Mouse (Mus musculus) hindbrain, embryonic 11.5 days (tissue): ENCODE results near the gene Tnnt2. TPM values are rescaled to one million over a fixed set of nuclear protein-coding genes. Genes with fewer than 3 reads are reported as not detected.

ENCODE experiments used
- ATAC-seq: fragments of 200-750 bp; cut with Nextera tagmentation; 2 replicates; pipeline ENCODE4 v1.8.0; 2017; ENCODE audit warnings: mild to moderate bottlenecking, moderate TSS enrichment, moderate library complexity; ENCODE audit not compliant: low FRiP score
- DNase-seq: peaks from one replicate; pipeline ENCODE4 v3.0.0-alpha.2; 2015; ENCODE audit warnings: low spot score
- H3K27ac ChIP-seq: fragments of 300-500 bp; sonication (generic); 2 replicates; pipeline ENCODE4 v1.5.1; 2014; ENCODE audit warnings: mild to moderate bottlenecking, low read depth, low read length
- H3K27me3 ChIP-seq: fragments of 300-500 bp; sonication (generic); 2 replicates; pipeline ENCODE4 v1.6.1; 2014; ENCODE audit warnings: mild to moderate bottlenecking, low read length, moderate library complexity, mixed read lengths; ENCODE audit not compliant: control insufficient read depth, insufficient read depth
- H3K36me3 ChIP-seq: fragments of 300-500 bp; sonication (generic); 2 replicates; pipeline ENCODE4 v1.6.1; 2014; ENCODE audit warnings: mild to moderate bottlenecking, low read length, moderate library complexity, mixed read lengths; ENCODE audit not compliant: control insufficient read depth, insufficient read depth
- H3K4me1 ChIP-seq: fragments of 300-500 bp; sonication (generic); replicated peaks from 2 replicates; pipeline ENCODE4 v1.6.1; 2014; ENCODE audit warnings: low read length, mixed read lengths; ENCODE audit not compliant: control insufficient read depth, insufficient read depth
- H3K4me2 ChIP-seq: fragments of 300-500 bp; sonication (generic); replicated peaks from 2 replicates; pipeline ENCODE4 v1.6.1; 2014; ENCODE audit warnings: mild to moderate bottlenecking, low read depth, low read length
- H3K4me3 ChIP-seq: fragments of 300-500 bp; sonication (generic); 2 replicates; pipeline ENCODE4 v1.5.1; 2014; ENCODE audit warnings: low read depth, low read length
- H3K9ac ChIP-seq: fragments of 300-500 bp; sonication (generic); 2 replicates; pipeline ENCODE4 v1.6.1; 2014; ENCODE audit warnings: low read depth, low read length
- H3K9me3 ChIP-seq: fragments of 300-500 bp; sonication (generic); 2 replicates; pipeline ENCODE4 v1.6.1; 2016; ENCODE audit warnings: low read length; ENCODE audit not compliant: control insufficient read depth
- WGBS: fragments of 180-500 bp; shearing (Covaris S2); extraction: QIAGEN DNeasy Blood & Tissue Kit; methylation state at CpG from one replicate; pipeline ENCODE4 v1.1.7; 2014; 5-methylcytosine and 5-hydroxymethylcytosine counted together
- polyA plus RNA-seq: library from polyadenylated mRNA; unstranded; fragments of >200 nt; fragmentation: Nextera tagmentation; extraction: Ambion mirVana; gene quantifications from 2 replicates; pipeline ENCODE4 v1.2.1, GENCODE M21; 2014

Gene Tnnt2
- polyA plus RNA-seq, 1 experiment from 2014 or later: 2.0 TPM

DNA sequence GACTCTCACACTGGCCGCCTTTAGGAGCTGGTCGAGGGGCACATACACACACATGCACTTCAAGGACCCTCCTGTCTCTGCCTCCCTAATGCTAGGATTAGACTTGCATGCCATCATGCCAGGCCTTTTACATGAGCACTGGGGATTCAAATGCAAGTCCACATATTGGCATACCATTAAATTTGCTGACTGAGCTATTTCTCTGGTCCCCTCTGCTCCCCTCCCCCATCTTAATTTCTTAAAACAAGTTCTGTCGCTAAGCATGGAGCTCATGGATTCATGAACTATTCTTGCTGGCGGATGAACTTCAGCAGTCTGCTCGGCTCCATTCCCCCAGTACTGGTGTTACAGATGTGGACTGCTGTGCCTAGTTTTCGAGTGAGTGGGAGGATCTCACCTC is 56.6 kb downstream of the Tnnt2 start:
- Histone ChIP-seq H3K4me3 (no peak overlapping the region), H3K27ac (no peak overlapping the region), H3K4me1 (no peaks in the 10 kb centered on the region), H3K27me3 (no peaks in the 10 kb centered on the region), H3K9ac (no peak overlapping the region), H3K9me3 (no peaks in the 10 kb centered on the region), H3K36me3 (no peaks in the 10 kb centered on the region), H3K4me2 (no peak overlapping the region)
- DNase-seq: no peak
- WGBS: 85% methylated on average over 6 of the region's 6 CpGs
- no peak for ATAC-seq

DNA sequence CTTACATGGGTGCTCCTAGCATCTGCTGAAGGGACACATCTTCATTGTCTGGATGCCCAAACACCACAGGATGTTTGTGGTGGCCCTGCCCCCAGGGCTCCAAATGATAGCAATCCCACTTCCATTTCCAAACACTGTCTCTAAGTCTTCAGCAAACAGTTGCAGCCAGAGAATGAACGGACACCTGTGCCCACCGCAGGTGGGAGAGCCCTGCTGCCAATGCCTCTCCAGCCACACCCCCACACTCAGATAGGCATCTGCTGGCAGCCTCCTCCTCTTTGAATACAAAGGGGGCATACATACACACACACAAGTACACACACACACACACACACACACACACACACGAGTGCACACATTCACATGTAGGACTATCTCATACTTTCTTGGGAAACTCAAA is 57.2 kb downstream of the Tnnt2 start:
- H3K36me3 ChIP-seq: no peaks in the 10 kb centered on the region
- ATAC-seq (no peak), DNase-seq (no peak)
- H3K4me3 ChIP-seq: no peak overlapping the region
- no peaks in the 10 kb centered on the region for H3K4me1 ChIP-seq
- no peak overlapping the region for H3K4me2 ChIP-seq
- WGBS: 86% methylated on average over 3 of the region's 3 CpGs
- H3K9ac ChIP-seq: no peak overlapping the region
- no peaks in the 10 kb centered on the region for H3K9me3 ChIP-seq
- H3K27ac ChIP-seq: no peak overlapping the region
- no peaks in the 10 kb centered on the region for H3K27me3 ChIP-seq

DNA sequence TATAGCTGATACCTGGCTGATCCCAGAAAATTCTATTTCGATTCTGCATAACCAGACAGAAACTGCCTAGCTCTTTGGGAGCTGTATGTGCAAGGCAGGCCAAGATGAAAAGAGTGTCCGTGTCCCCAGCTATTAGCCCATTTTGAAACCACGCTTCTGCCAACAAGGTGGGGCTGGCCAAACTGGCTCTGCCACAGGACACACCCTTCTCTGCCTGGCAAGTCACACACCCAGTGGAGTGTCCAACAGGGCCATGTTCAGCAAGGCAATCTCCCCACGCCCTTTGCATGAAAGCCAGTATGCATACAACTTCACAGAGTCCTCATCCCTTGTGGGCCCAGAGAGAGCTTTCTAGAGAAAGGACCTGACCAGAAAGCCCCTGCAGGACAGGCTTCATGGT is 59.2 kb downstream of the Tnnt2 start:
- WGBS: 92% methylated on average over 4 of the region's 4 CpGs
- no peak for DNase-seq
- no peaks in the 10 kb centered on the region for H3K27me3 ChIP-seq
- H3K4me2 ChIP-seq: no peak overlapping the region
- no peak for ATAC-seq
- H3K27ac ChIP-seq: no peak overlapping the region
- H3K36me3 ChIP-seq: no peaks in the 10 kb centered on the region
- H3K4me3 ChIP-seq: no peak overlapping the region
- H3K4me1 ChIP-seq: no peaks in the 10 kb centered on the region
- H3K9me3 ChIP-seq: no peaks in the 10 kb centered on the region
- H3K9ac ChIP-seq: no peak overlapping the region

DNA sequence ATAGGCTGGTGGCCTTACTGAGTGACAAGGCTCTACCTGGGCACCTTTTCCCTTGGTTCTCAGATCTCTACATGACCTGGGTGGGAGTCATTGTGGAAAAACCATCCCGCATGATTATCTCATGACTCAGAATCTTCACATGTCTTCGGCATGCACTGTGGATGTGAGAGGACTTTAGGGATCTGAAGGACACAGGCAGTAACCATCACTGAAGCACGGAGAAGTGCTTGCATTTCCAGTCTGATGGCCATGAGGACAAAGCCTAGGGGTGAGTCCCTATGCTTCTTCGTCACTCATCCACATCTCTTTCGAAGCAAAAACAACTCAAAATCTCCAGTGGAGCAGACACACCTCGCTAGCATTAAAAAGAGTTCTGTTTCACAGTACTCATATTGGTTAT is 63.1 kb downstream of the Tnnt2 start:
- H3K9ac ChIP-seq: no peak overlapping the region
- H3K9me3 ChIP-seq: no peaks in the 10 kb centered on the region
- H3K36me3 ChIP-seq: no peaks in the 10 kb centered on the region
- no peaks in the 10 kb centered on the region for H3K4me1 ChIP-seq
- no peak overlapping the region for H3K27ac ChIP-seq
- DNase-seq: no peak
- WGBS: 85% methylated on average over 6 of the region's 6 CpGs
- no peak overlapping the region for H3K4me2 ChIP-seq
- no peak overlapping the region for H3K4me3 ChIP-seq
- no peak for ATAC-seq
- H3K27me3 ChIP-seq: no peaks in the 10 kb centered on the region

- ATAC-seq (no peak), DNase-seq (no peak)
- no peaks in the 10 kb centered on the region for H3K27me3 ChIP-seq
- WGBS: 74% methylated on average over 7 of the region's 7 CpGs
- no peak overlapping the region for H3K4me2 ChIP-seq
- no peaks in the 10 kb centered on the region for H3K36me3 ChIP-seq
- H3K4me1 ChIP-seq: no peaks in the 10 kb centered on the region
- H3K9me3 ChIP-seq: no peaks in the 10 kb centered on the region
- no peak overlapping the region for H3K4me3 ChIP-seq
- H3K27ac ChIP-seq: no peak overlapping the region
- H3K9ac ChIP-seq: no peak overlapping the region
Measured at GRCm38 (mm10) chr1:135899991-135900515, 63.9 kb downstream of the Tnnt2 start.

Other genes starting within 250 kb of the Tnnt2 start
- 16.9 and 21.0 TPM in 2 replicates for gene Nav1, start 229.1 kb upstream of the Tnnt2 start, polyA plus RNA-seq
- 42.2 and 42.8 TPM in 2 replicates for gene Csrp1, start 116.3 kb upstream of the Tnnt2 start, polyA plus RNA-seq
- 18.2 and 18.6 TPM in 2 replicates for gene Phlda3, start 70.2 kb upstream of the Tnnt2 start, polyA plus RNA-seq
- 6.0 and 11.3 TPM in 2 replicates for gene Tnni1, start 56.9 kb upstream of the Tnnt2 start, polyA plus RNA-seq
- 0.96 and 1.3 TPM in 2 replicates for gene Lad1, start 17.8 kb upstream of the Tnnt2 start, polyA plus RNA-seq
- gene Pkp1, start 82.9 kb downstream of the Tnnt2 start, polyA plus RNA-seq: 0.08 and 0.22 TPM in 2 replicates
- not detected in 2 replicates for gene Igfn1, start 170.0 kb downstream of the Tnnt2 start, polyA plus RNA-seq
- 60.8 and 84.0 TPM in 2 replicates for gene Tmem9, start 171.8 kb downstream of the Tnnt2 start, polyA plus RNA-seq
- not detected in 2 replicates for gene Ascl5, start 214.4 kb downstream of the Tnnt2 start, polyA plus RNA-seq
- gene Cacna1s, start 216.4 kb downstream of the Tnnt2 start, polyA plus RNA-seq: 0.20 and 0.43 TPM in 2 replicates